Mouse (Mus musculus) CD4-positive helper T cell, adult 2 months (primary cell): ENCODE measurements around the gene Rcan2.

Experiments
- DNase-seq: peaks from one replicate; pipeline ENCODE4 v3.0.0-alpha.2; 2012; ENCODE audit warnings: low read depth, missing footprints, low spot score

Gene Rcan2

DNA sequence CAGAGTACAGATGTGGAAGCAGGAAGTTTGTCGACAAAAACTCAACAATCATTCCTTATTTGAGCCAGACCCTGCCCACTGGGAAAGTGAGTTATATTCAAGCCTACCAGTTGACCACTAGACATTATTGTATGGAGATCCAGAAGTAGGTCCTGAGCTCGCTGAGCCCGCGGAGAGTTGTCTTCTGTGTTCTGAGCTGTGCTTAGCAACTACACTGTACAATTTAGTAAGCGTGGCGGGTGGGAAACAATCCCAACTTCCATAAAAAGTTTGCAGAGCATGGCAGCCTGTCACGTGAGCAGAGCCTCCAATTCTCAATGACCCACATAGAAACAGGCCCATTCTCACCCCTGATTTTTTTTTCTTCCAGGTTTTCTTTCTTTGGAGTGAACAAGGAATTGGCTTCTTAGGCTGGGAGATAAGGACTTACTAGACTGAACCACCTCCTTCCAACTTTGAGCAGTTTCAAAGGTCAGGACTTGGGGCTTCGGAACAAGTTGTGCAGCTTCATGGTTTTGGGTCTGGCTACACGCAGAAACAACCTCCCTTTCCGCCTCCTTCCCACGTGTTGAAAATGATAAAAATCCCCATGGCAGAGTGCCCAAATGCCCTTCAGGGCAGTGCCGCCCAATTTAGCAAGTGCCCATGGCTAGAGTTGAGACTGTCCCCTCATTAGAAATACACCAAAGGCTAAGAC is 276.1 kb downstream of the Rcan2 start:
- DNase-seq = no peak

- no peak for DNase-seq
Measured at GRCm38 (mm10) chr17:44077843-44078160, 276.7 kb downstream of the Rcan2 start.

DNA sequence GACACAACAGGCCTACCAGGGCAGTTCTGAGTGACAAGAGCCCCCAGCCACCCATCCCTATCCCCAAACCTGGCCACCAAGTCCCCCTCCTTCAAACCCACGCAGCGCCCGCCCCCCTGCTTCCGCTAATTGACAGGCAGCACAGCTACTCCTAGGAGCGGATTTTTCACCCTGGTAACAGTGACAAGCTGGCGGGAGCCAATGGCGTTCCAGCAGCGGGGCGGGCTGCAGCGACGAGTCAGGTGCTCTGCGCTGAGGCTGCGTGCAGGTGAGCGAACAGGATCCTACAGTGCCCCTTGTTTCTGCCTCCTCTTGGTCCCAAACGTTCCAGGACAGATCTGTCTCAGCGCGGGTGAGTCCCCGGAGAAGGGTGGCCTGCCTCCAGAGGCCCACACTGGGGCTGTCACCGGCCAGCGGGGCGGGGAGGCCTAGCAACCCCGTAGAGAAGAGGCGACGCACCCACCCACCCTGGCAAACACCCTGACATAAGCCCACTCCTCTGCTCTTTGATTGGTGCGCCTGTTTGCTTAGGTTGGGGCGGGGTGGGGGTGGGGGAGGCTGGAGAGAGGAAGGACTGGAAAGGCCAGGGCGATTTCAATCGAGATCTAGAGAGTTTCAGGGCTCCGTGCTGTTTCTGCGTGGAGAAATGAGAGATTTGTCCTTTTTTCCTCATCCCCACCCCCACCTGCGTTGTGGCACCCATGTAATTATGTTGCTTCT is 277.6 kb downstream of the Rcan2 start, which contains the start of gene Enpp5:
Enpp5 (plus strand) TSS at position 183 of the 720 bp plus-strand sequence.
- DNase-seq = peak; percentile 84

- no peak for DNase-seq
Measured at GRCm38 (mm10) chr17:44083156-44083555, 282.0 kb downstream of the Rcan2 start.

DNA sequence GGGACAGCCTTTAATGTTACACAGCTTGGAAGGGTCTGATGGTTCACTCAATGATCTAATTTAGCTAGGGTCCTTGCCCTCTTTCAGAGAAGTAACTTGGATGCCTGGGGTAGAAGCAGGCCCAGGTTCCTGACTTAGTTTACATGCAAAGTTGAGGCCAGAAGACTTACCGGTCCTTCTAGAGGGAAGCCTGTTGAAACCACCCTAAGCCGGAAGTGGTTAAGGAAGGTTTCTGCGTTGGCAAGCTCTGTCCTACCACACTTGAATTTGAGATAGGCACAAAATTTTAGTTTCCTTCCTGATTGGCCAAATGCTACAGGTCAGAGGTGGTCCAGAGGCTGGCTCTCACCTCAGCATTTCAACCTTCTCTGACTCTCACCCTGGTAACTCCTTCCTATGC is 287.1 kb downstream of the Rcan2 start:
- DNase-seq = no peak
